Mouse (Mus musculus) MEL (cell line): ENCODE data around the gene Cacng4. TPM values are rescaled to one million over a fixed set of nuclear protein-coding genes. Genes with fewer than 3 reads are reported as not detected.

Experiments
- DNase-seq: peaks from one replicate; pipeline ENCODE4 v3.0.0; 2011; ENCODE audit warnings: low read depth, low spot score
- H3K27ac ChIP-seq: 2 replicates; pipeline ENCODE4 v1.5.1; 2012; ENCODE audit warnings: low read depth, mild to moderate bottlenecking, control low read depth, low read length, moderate library complexity; ENCODE audit not compliant: control insufficient read depth
- H3K27me3 ChIP-seq, 2 experiments: fragments of 150-350 bp in 1 of 2; sonication (generic) in 1 of 2; 2 replicates each; pipeline ENCODE4 v1.6.1; 2012; ENCODE audit warnings: low read length in 2 of 2, mild to moderate bottlenecking in 2 of 2, improper control_type of control experiment in 1 of 2, moderate library complexity in 1 of 2; ENCODE audit not compliant: insufficient read depth in 2 of 2, control insufficient read depth in 1 of 2
- H3K36me3 ChIP-seq, 2 experiments: 2 replicates each; pipeline ENCODE4 v1.6.1; 2012 to 2014; ENCODE audit warnings: low read length in 2 of 2, improper control_type of control experiment in 1 of 2, inconsistent platforms in 1 of 2, mild to moderate bottlenecking in 1 of 2; ENCODE audit not compliant: insufficient read depth in 2 of 2, control insufficient read depth in 1 of 2
- H3K4me1 ChIP-seq, 2 experiments: fragments of 150-350 bp in 1 of 2; sonication (generic) in 1 of 2; 2 replicates each; pipeline ENCODE4 v1.6.1; 2012; ENCODE audit warnings: low read length in 2 of 2, improper control_type of control experiment in 1 of 2, mild to moderate bottlenecking in 1 of 2; ENCODE audit not compliant: insufficient read depth in 2 of 2, control insufficient read depth in 1 of 2
- H3K4me3 ChIP-seq, 2 experiments: fragments of 150-350 bp in 1 of 2; sonication (generic) in 1 of 2; 2 replicates each; pipeline ENCODE4 v1.5.1; 2012; ENCODE audit warnings: low read depth in 2 of 2, low read length in 2 of 2, mild to moderate bottlenecking in 2 of 2, moderate library complexity in 2 of 2, control low read depth in 1 of 2, improper control_type of control experiment in 1 of 2; ENCODE audit not compliant: control insufficient read depth in 1 of 2, insufficient read depth in 1 of 2
- H3K79me2 ChIP-seq: 2 replicates; pipeline ENCODE4 v1.6.1; 2012; ENCODE audit warnings: mild to moderate bottlenecking, low read length, moderate library complexity; ENCODE audit not compliant: control insufficient read depth, poor library complexity, insufficient read depth
- H3K9ac ChIP-seq: 2 replicates; pipeline ENCODE4 v1.6.1; 2012; ENCODE audit warnings: low read depth, mild to moderate bottlenecking, control low read depth, low read length, moderate library complexity; ENCODE audit not compliant: control insufficient read depth, poor library complexity, severe bottlenecking
- H3K9me3 ChIP-seq: fragments of 150-350 bp; sonication (generic); replicated peaks from 2 replicates; pipeline ENCODE4 v1.6.1; 2012; ENCODE audit warnings: mild to moderate bottlenecking, low read length, improper control_type of control experiment, moderate library complexity; ENCODE audit not compliant: insufficient read depth
- BHLHE40 ChIP-seq: IDR thresholded peaks from 2 replicates; pipeline ENCODE4 v1.6.1; 2012; ENCODE audit warnings: low read depth, mild to moderate bottlenecking, inconsistent platforms, low read length, improper control_type of control experiment, borderline replicate concordance
- CHD1 ChIP-seq: IDR thresholded peaks from 2 replicates; pipeline ENCODE4 v1.6.1; 2012; ENCODE audit warnings: low read depth, mild to moderate bottlenecking, inconsistent platforms, low read length, improper control_type of control experiment
- CTCF ChIP-seq, 3 experiments: IDR thresholded peaks in 2 of 3; conservative IDR thresholded peaks in 1 of 3; 2 replicates each; pipeline ENCODE4 v1.5.1; 2011 to 2012; ENCODE audit warnings: low read length in 3 of 3, low read depth in 2 of 3, mild to moderate bottlenecking in 2 of 3, improper control_type of control experiment in 1 of 3, inconsistent platforms in 1 of 3, mixed read lengths in 1 of 3, moderate library complexity in 1 of 3; ENCODE audit not compliant: control insufficient read depth in 1 of 3, insufficient read depth in 1 of 3, poor library complexity in 1 of 3, severe bottlenecking in 1 of 3
- EP300 ChIP-seq, 2 experiments: IDR thresholded peaks; 2 replicates each; pipeline ENCODE4 v1.6.1; 2011; ENCODE audit warnings: improper control_type of control experiment in 2 of 2, low read length in 2 of 2, low read depth in 1 of 2, mild to moderate bottlenecking in 1 of 2
- ETS1 ChIP-seq: IDR thresholded peaks from 2 replicates; pipeline ENCODE4 v1.6.1; 2012; ENCODE audit warnings: low read depth, mild to moderate bottlenecking, inconsistent platforms, low read length, improper control_type of control experiment, moderate library complexity
- GABPA ChIP-seq: IDR thresholded peaks from 2 replicates; pipeline ENCODE4 v1.6.1; 2012; ENCODE audit warnings: low read depth, mild to moderate bottlenecking, inconsistent platforms, low read length, improper control_type of control experiment, moderate library complexity
- HCFC1 ChIP-seq: IDR thresholded peaks from 2 replicates; pipeline ENCODE4 v1.6.1; 2012; ENCODE audit warnings: low read depth, mild to moderate bottlenecking, inconsistent platforms, low read length, improper control_type of control experiment, moderate library complexity
- KAT2A ChIP-seq: conservative IDR thresholded peaks from 2 replicates; pipeline ENCODE4 v1.6.1; 2012; ENCODE audit warnings: low read depth, low read length, improper control_type of control experiment, inconsistent platforms
- MAFK ChIP-seq: IDR thresholded peaks from 2 replicates; pipeline ENCODE4 v1.6.1; 2011; ENCODE audit warnings: low read depth, mild to moderate bottlenecking, low read length, improper control_type of control experiment, borderline replicate concordance
- MAZ ChIP-seq: IDR thresholded peaks from 2 replicates; pipeline ENCODE4 v1.6.1; 2012; ENCODE audit warnings: low read depth, mild to moderate bottlenecking, inconsistent platforms, low read length, improper control_type of control experiment
- MXI1 ChIP-seq: IDR thresholded peaks from 2 replicates; pipeline ENCODE4 v1.6.1; 2011; ENCODE audit warnings: mild to moderate bottlenecking, low read depth, low read length, improper control_type of control experiment
- MYC ChIP-seq: IDR thresholded peaks from 2 replicates; pipeline ENCODE4 v1.6.1; 2011; ENCODE audit warnings: low read depth, mild to moderate bottlenecking, low read length, improper control_type of control experiment, moderate library complexity
- NRF1 ChIP-seq: IDR thresholded peaks from 2 replicates; pipeline ENCODE4 v1.6.1; 2014; ENCODE audit warnings: low read depth, mild to moderate bottlenecking, inconsistent platforms, low read length, improper control_type of control experiment, moderate library complexity; ENCODE audit not compliant: poor library complexity, insufficient read depth, severe bottlenecking
- POLR2AphosphoS2 ChIP-seq: IDR thresholded peaks from 2 replicates; pipeline ENCODE4 v1.6.1; 2011; ENCODE audit warnings: low read length, improper control_type of control experiment
- POLR2AphosphoS5 ChIP-seq: IDR thresholded peaks from 2 replicates; pipeline ENCODE4 v1.6.1; 2012; ENCODE audit warnings: low read depth, borderline replicate concordance, mild to moderate bottlenecking, inconsistent platforms, low read length, moderate library complexity, mixed read lengths
- RAD21 ChIP-seq: IDR thresholded peaks from 2 replicates; pipeline ENCODE4 v1.6.1; 2011; ENCODE audit warnings: mild to moderate bottlenecking, low read depth, low read length, improper control_type of control experiment
- SIN3A ChIP-seq: IDR thresholded peaks from 2 replicates; pipeline ENCODE4 v1.6.1; 2012; ENCODE audit warnings: low read length, improper control_type of control experiment, inconsistent platforms
- TBP ChIP-seq: IDR thresholded peaks from 2 replicates; pipeline ENCODE4 v1.8.0; 2011; ENCODE audit warnings: low read depth, low read length, improper control_type of control experiment
- UBTF ChIP-seq: IDR thresholded peaks from 2 replicates; pipeline ENCODE4 v1.6.1; 2012; ENCODE audit warnings: low read depth, mild to moderate bottlenecking, inconsistent platforms, low read length, improper control_type of control experiment, moderate library complexity, borderline replicate concordance; ENCODE audit not compliant: insufficient read depth
- USF2 ChIP-seq, 2 experiments: IDR thresholded peaks; 2 replicates each; pipeline ENCODE4 v1.6.1; 2011 to 2012; ENCODE audit warnings: improper control_type of control experiment in 2 of 2, low read length in 2 of 2, borderline replicate concordance in 1 of 2, inconsistent platforms in 1 of 2, low read depth in 1 of 2, mild to moderate bottlenecking in 1 of 2; ENCODE audit not compliant: insufficient read depth in 1 of 2
- ZNF384 ChIP-seq: IDR thresholded peaks from 2 replicates; pipeline ENCODE4 v1.6.1; 2012; ENCODE audit warnings: low read depth, mild to moderate bottlenecking, inconsistent platforms, low read length, improper control_type of control experiment
- polyA plus RNA-seq, 2 experiments: library from polyadenylated mRNA; stranded (reverse) in 1 of 2; unstranded in 1 of 2; fragments of >175 nt in 1 of 2; fragments of >200 nt in 1 of 2; gene quantifications; 2 replicates each; pipeline versions ENCODE4 v1.2.1 to v1.2.4; 2012; ENCODE audit warnings: low replicate concordance in 2 of 2, low read depth in 1 of 2; ENCODE audit not compliant: insufficient read length in 2 of 2, insufficient read depth in 1 of 2, missing spikeins in 1 of 2
- total RNA-seq: library from RNA; depleted of rRNA; stranded (reverse); fragments of 300-350 nt; gene quantifications from 2 replicates; pipeline ENCODE4 v1.2.3, GENCODE M21; 2012

Gene Cacng4
- total and polyA plus RNA-seq, 3 experiments, result not detected

DNA sequence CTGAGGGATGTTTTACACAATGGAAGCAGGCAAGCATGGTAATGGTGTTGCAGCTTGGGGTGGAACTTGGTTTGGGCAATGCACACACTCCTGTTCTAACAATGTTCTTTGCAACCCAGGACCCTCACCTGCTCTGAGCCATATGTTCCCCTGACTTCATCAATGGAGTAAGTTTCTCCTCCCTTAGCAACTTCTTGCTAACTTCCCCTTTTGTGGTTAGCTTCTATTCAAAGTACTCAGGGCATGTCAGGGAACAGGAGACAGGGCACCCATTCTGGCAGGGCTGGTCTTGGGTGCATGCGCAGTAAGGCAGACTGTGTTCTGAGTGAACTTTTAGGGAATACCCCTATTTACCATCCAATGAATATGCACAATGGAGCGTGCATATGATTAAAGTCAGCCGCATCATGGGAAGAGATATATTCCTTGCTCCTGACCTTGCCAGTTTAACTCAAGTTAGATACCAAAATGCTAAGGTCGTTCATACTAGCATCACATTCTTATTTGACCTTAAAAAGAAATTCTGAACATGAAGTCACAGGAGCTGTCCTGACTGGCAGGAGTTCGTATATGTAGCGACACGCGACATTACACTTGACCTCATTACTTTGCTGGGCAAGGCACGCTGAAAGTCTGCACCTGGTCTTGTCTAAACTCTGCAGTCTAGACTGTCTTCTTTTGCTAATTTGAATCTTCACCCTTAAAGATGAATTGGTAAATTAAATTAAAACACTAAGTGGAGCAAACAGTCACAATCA lies 73.9 kb downstream of the Cacng4 start:
- Histone ChIP-seq H3K4me3 (no peak overlapping the region), H3K27ac (no peak overlapping the region)

DNA sequence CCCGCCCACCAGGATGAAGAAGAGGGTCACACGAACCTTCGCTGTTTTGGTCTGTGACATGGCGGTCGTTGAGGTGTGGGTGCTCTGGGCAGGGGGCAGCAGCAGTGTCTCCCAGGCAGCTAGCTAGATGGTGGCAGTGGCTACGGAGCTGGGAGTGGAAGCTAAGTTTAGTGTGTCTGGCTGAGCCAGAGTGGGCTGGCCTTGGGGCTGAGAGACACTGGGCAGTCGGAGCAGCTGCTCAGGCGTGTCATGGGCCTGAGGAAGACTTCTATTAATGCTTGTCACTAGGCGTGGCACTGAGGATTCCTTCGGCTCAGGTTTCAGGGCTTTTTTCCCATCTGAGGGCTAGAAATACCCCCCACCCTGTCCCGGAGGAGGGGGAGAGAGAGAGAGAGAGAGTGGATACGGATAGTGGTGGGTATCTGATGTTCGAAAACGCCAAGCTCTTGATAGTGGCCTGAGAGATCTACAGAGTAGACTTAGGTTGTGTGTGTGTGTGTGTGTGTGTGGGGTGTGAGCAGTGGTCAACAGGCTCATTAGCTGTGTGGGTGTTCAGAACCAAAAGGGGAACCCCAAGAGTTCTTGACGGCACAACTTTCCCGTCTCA lies 77.9 kb downstream of the Cacng4 start, which contains the start of gene Cacng1:
TSS of gene Cacng1 (minus strand) at position 191 of the 607 bp plus-strand sequence.
- Histone ChIP-seq H3K27me3 (no peaks in the 10 kb centered on the region), H3K36me3 (peaks cover 0 to 31% of the 10 kb centered on the region in 2 experiments; a peak in 2 of 4 replicates), H3K27ac (no peak within 1 kb of the TSS), H3K9ac (no peak within 1 kb of the TSS), H3K9me3 (no peaks in the 10 kb centered on the region), H3K79me2 (no peaks in the 10 kb centered on the region), H3K4me1 (peaks cover 17 to 23% of the 10 kb centered on the region in 2 experiments), H3K4me3 (no peak within 1 kb of the TSS)
- DNase-seq, result no peak
- TF ChIP-seq POLR2AphosphoS2 (no peak), BHLHE40 (no peak)

More for the DNA sequence above, 73.9 kb downstream of the Cacng4 start:
- Histone ChIP-seq H3K9me3 (no peaks in the 10 kb centered on the region), H3K4me1 (peaks cover 4 to 8% of the 10 kb centered on the region in 2 experiments; a peak in 3 of 4 replicates), H3K79me2 (no peaks in the 10 kb centered on the region), H3K27me3 (no peaks in the 10 kb centered on the region; a peak in 1 of 4 replicates), H3K36me3 (peaks cover 0 to 6% of the 10 kb centered on the region in 2 experiments; a peak in 1 of 4 replicates), H3K9ac (no peak overlapping the region)
- DNase-seq, result peak; percentile 83
- TF ChIP-seq NRF1, result peak; percentile 64
- peak; percentile 34; the same call in 1 of the 2 replicates for TF ChIP-seq MYC
- TF ChIP-seq ZNF384, result no peak
- TF ChIP-seq CHD1, result no peak
- no peak for TF ChIP-seq USF2 (IDR thresholded peaks at IDR 0.05; ENCODE audit: borderline replicate concordance in 1 of 2, insufficient read depth in 1 of 2, low read depth in 1 of 2, low read length in 2 of 2)
- TF ChIP-seq EP300 (IDR thresholded peaks at IDR 0.05; ENCODE audit: low read depth in 1 of 2, low read length in 2 of 2), result peak in 1 of 2 experiments; percentile 41; a peak in 1 of 4 replicates
- TF ChIP-seq UBTF, result no peak

DNA sequence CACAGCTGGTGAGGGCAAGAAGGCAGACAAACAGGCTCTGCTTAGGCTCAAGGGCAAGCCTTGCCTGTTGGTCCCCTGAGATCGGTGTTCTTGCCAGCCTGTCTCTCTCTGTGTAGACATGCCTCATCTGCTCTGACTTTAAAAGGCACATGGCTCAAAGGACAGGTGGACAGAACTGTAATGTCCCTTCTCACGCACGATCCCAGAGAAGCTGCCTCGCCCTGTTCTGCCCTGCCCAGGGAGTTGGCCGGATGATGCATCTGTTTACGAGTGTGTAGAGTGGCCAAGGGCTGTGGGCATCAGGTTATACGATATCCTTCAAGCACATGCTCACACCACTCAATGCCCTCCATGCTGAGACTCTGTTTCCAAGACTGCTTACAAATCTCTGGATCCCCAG lies 80.0 kb downstream of the Cacng4 start:
- no peak overlapping the region for H3K9ac ChIP-seq
- H3K4me1 ChIP-seq, result peaks cover 14 to 21% of the 10 kb centered on the region in 2 experiments
- no peak for DNase-seq
- no peak for TF ChIP-seq USF2 (IDR thresholded peaks at IDR 0.05; ENCODE audit: borderline replicate concordance in 1 of 2, insufficient read depth in 1 of 2, low read depth in 1 of 2, low read length in 2 of 2)
- TF ChIP-seq SIN3A, result no peak
- TF ChIP-seq MXI1, result no peak
- TF ChIP-seq BHLHE40, result no peak
- no peak for TF ChIP-seq POLR2AphosphoS2
- TF ChIP-seq POLR2AphosphoS5, result no peak
- TF ChIP-seq MAZ, result no peak
- TF ChIP-seq GABPA, result no peak
- TF ChIP-seq HCFC1, result no peak
- TF ChIP-seq KAT2A, result no peak
- no peak for TF ChIP-seq CTCF (IDR thresholded peaks at IDR 0.05 in 2 of 3, conservative IDR thresholded peaks at IDR 0.05 in 1 of 3; ENCODE audit: control insufficient read depth in 1 of 3, insufficient read depth in 1 of 3, low read depth in 2 of 3, low read length in 3 of 3, poor library complexity in 1 of 3, severe bottlenecking in 1 of 3)
- TF ChIP-seq ETS1, result no peak
- no peak for TF ChIP-seq MAFK
- TF ChIP-seq RAD21, result no peak
- TF ChIP-seq TBP, result no peak
- no peak for TF ChIP-seq MYC
- H3K27me3 ChIP-seq, result no peaks in the 10 kb centered on the region; a peak in 1 of 4 replicates
- no peaks in the 10 kb centered on the region for H3K79me2 ChIP-seq
- H3K4me3 ChIP-seq, result no peak overlapping the region
- peaks cover 0 to 25% of the 10 kb centered on the region in 2 experiments; a peak in 2 of 4 replicates for H3K36me3 ChIP-seq
- H3K27ac ChIP-seq, result no peak overlapping the region
- no peaks in the 10 kb centered on the region for H3K9me3 ChIP-seq
